Mouse (Mus musculus) cortical plate, adult 2 months (tissue): ENCODE data around the gene Cd68.

Source experiments
- CTCF ChIP-seq: fragments of 200-500 bp; IDR thresholded peaks from 2 replicates; pipeline ENCODE4 v1.5.1; 2011; ENCODE audit warnings: mild to moderate bottlenecking, control low read depth, low read length; ENCODE audit not compliant: insufficient read depth; ENCODE audit errors: extremely low read depth
- POLR2A ChIP-seq: fragments of 200-500 bp; IDR thresholded peaks from 2 replicates; pipeline ENCODE4 v1.6.1; 2011; ENCODE audit warnings: mild to moderate bottlenecking, low read length, control low read depth; ENCODE audit not compliant: insufficient read depth; ENCODE audit errors: extremely low read depth

DNA sequence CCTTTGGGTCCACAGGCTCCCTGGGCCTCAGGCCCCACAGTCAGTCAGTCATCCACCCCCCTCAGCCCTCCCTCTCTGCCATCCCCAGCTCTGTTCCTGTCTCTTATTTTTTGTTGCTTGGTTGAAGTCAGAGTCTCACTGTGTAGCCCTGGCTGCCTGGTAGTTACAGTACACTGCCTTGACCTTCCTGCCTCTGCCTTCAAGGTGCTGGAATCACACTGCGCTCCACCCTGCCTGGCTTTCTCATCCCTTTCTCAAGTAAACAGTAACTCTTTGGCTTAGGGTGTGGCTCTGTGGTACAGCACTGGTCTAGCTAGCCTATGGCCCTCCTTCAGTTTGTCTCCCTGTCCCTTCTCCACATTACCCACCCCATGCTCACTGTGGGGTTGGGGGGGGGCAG lies 23.9 kb upstream of the Cd68 start:
- TF ChIP-seq CTCF (no peak), POLR2A (no peak)
